Mouse (Mus musculus) limb, embryonic 10.5 days (tissue): ENCODE results near the gene Rftn1. TPM values are rescaled to one million over a fixed set of nuclear protein-coding genes. Genes with fewer than 3 reads are reported as not detected.

Experiments
- DNase-seq: peaks from one replicate; pipeline ENCODE4 v3.0.0-alpha.2; 2017; ENCODE audit warnings: low spot score
- H3K27ac ChIP-seq: fragments of 300-500 bp; sonication (generic); 2 replicates; pipeline ENCODE4 v1.5.1; 2016; ENCODE audit warnings: mild to moderate bottlenecking
- H3K27me3 ChIP-seq: fragments of 300-500 bp; sonication (generic); 2 replicates; pipeline ENCODE4 v1.6.1; 2016; ENCODE audit warnings: low read depth, mild to moderate bottlenecking; ENCODE audit not compliant: poor library complexity, severe bottlenecking
- H3K36me3 ChIP-seq: fragments of 300-500 bp; sonication (generic); 2 replicates; pipeline ENCODE4 v1.6.1; 2016; ENCODE audit warnings: mild to moderate bottlenecking, moderate library complexity
- H3K4me1 ChIP-seq: fragments of 300-500 bp; sonication (generic); 2 replicates; pipeline ENCODE4 v1.6.1; 2016
- H3K4me3 ChIP-seq: fragments of 300-500 bp; sonication (generic); 2 replicates; pipeline ENCODE4 v1.5.1; 2016; ENCODE audit warnings: mild to moderate bottlenecking, moderate library complexity
- H3K9me3 ChIP-seq: fragments of 300-500 bp; sonication (generic); replicated peaks from 2 replicates; pipeline ENCODE4 v1.6.1; 2016; ENCODE audit warnings: mild to moderate bottlenecking
- WGBS: fragments of 180-500 bp; shearing (Covaris S2); methylation state at CpG from one replicate; pipeline ENCODE4 v1.1.7; 2016; 5-methylcytosine and 5-hydroxymethylcytosine counted together
- polyA plus RNA-seq: library from polyadenylated mRNA; unstranded; fragments of >200 nt; fragmentation: Nextera tagmentation; extraction: Ambion mirVana; gene quantifications from 2 replicates; pipeline ENCODE4 v1.2.1, GENCODE M21; 2016

Rftn1 gene
- polyA plus RNA-seq, 1 experiment from 2014 or later = 7.2 TPM

DNA sequence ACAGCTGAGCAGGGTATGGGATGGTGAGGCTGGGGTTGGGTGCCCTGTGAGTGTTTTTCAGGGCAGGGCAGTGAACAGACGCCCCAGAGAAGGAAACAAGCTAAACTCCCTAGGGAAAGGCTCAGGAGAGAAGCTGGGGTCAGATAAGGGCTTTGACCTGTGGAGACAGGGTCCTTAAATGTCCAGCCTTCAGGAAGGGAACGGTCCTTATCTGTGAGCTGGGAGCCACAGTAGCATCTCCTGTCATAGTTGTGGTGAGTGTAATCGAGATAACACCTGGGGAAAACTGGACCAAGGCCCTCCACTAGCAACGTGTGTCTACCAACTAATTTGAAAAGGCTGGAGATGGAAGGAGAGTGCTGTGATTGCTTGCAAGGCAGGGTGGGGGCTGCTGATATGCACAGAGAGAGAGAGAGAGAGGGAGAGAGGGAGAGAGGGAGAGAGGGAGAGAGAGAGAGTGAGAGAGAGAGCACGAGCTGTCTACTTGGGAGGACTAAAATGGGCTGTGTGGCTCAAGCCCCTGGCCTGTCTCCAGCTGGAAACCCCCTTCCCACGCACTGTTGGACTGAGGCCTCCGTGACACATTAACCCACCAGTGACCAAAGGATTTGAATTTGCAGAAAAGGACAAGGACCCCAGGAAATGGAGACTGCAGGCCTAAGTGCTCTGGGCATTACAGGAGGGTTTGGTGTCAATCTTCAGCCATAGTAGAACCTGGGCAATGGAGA is 137.6 kb downstream of the Rftn1 start:
- Histone ChIP-seq H3K9me3 (no peaks in the 10 kb centered on the region), H3K4me1 (peaks cover 4% of the 10 kb centered on the region; the same call in 1 of the 2 replicates), H3K27me3 (no peaks in the 10 kb centered on the region), H3K27ac (no peak overlapping the region), H3K4me3 (no peak overlapping the region), H3K36me3 (no peaks in the 10 kb centered on the region)
- WGBS = 78% methylated on average over 7 of the region's 7 CpGs
- no peak for DNase-seq

DNA sequence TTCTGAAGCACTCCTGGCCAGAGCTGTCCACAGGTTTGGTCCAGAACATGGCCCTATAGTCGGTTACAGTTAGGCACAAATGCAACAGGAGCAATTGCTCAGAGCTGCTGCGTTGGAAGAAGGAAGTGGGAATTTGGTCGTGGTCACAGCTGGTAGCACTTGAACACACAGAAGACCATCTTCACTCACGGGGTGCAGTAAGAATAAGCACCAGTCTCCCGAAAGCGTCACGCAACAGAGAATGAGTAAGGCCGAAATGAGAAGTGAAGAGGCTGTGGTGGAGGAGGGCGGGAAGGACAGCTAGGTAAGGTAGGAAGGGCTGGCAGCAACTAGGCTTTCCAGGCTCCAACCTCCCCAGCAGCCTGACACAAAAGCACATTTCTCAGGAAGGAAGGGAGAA is 140.0 kb downstream of the Rftn1 start:
- Histone ChIP-seq H3K27ac (no peak overlapping the region), H3K36me3 (no peaks in the 10 kb centered on the region), H3K9me3 (no peaks in the 10 kb centered on the region), H3K4me1 (peaks cover 4% of the 10 kb centered on the region; the same call in 1 of the 2 replicates), H3K27me3 (no peaks in the 10 kb centered on the region), H3K4me3 (no peak overlapping the region)
- no peak for DNase-seq
- WGBS = 92% methylated on average over 9 of the region's 9 CpGs

DNA sequence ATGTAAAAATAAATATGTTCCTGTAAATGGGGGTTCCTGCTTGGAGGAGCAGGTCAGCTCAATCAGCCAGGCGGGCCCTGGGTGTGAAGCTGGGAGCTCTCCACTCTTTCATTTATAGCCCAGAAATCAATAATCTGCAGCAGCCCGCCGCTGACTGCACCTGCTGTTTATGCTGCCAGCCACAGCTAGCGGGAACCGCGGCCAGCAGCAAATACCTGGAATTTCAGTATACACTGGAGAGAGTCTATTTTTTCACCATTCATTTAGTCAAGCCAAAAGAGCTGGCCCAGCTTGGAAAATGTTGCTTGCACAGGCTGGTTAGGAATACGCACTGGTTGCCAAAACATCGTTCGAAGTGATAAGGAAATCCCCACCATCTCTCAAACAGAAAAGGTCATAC is 142.3 kb downstream of the Rftn1 start:
- Histone ChIP-seq H3K27ac (no peak overlapping the region), H3K4me3 (no peak overlapping the region), H3K9me3 (no peaks in the 10 kb centered on the region), H3K4me1 (peaks cover 4% of the 10 kb centered on the region; the same call in 1 of the 2 replicates), H3K36me3 (no peaks in the 10 kb centered on the region), H3K27me3 (no peaks in the 10 kb centered on the region)
- DNase-seq = no peak
- 91% methylated on average over 9 of the region's 9 CpGs for WGBS

DNA sequence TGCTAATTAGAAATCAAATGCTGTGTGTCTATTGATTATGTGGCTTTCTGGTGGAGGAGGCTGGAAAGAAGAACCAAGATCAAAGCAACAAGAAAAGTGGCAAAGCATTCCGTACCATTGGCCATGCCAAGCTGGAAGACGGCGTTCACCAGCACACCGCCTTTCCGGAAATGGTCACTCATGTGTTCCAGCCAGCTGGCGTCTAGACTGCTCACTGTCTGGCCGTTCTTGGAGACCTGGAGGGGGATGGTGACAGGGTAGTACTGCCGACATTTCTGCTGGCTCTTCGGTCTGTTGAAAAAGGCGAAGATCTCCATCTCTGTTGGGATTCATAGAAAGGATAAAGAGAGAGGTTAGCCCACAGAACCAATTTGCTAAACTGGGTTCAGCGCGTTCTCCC is 143.3 kb downstream of the Rftn1 start:
- Histone ChIP-seq H3K36me3 (no peaks in the 10 kb centered on the region), H3K4me3 (no peak overlapping the region), H3K4me1 (peaks cover 4% of the 10 kb centered on the region; the same call in 1 of the 2 replicates), H3K27me3 (no peaks in the 10 kb centered on the region), H3K9me3 (no peaks in the 10 kb centered on the region), H3K27ac (no peak overlapping the region)
- WGBS = 91% methylated on average over 12 of the region's 12 CpGs
- DNase-seq = no peak

DNA sequence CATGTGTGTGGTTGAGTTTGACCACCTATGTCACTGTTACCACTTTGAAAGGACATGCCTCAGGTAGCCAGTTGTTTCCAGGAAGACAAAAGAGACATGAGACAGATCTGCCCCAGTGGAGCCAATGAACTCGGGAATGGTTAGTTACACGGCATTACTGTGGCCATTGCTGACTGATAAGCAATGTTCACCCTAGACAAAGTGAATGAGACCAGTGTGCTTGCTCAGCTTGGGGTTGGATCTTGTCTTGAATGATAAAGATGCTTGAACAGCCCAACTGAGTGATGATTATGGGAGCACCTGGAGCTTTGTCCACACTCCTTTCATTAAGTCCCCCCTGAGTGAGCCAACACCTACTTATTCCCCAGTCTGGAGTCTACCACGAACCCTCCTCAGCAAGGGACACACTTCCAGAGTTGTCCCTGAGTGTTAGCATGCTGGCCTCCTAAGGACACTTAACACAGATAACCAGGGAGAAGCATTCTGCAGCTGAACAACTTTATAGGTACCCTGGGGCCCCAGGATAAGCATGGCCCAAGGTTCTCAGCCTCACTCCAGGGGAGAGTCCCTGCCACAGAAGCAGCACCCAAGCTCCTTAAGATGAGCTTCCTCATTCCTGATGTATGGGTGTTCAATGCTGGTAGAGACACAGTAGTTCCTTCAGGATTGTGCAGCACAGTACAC is 149.6 kb downstream of the Rftn1 start:
- Histone ChIP-seq H3K27ac (no peak overlapping the region), H3K36me3 (no peaks in the 10 kb centered on the region), H3K9me3 (no peaks in the 10 kb centered on the region), H3K27me3 (no peaks in the 10 kb centered on the region), H3K4me3 (no peak overlapping the region), H3K4me1 (no peaks in the 10 kb centered on the region)
- 91% methylated on average over 3 of the region's 3 CpGs for WGBS
- DNase-seq = no peak

DNA sequence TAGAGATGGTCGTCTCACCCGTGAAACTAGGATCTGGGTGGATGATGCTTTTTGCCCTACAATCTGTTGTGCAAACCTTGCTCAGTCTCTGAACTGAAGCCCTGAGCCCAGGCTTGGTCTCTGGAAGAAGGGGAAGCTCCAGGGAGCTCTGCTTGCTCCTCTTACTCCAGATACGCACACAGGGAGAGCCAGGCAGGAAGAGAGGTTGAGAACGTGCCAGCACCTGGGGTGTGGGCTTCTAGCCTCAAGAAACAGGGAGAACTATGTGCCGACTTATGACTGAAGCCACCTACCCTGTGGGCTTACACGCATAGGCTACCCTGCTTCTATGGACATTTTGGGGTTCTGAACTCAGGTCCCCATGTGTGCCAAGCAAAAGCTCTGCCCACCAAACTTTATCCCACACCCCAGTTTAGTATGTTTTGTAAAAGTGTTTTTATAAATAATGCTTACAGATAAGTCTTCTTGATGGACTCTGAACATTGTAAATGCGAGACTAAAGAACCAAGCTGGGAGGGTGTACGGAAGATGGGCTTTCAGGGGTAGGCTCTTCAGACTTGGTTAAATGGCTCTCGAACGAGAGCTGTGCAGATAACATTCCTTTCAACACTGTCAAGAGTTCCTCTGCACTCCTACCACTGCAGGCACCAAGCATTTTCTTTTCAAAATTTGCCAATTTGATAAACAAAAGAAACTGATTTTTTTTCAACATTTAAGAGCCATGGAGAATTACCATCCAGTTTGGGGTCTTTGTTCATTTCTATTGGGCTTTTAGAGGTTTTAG is 152.4 kb downstream of the Rftn1 start:
- 88% methylated on average over 10 of the region's 10 CpGs for WGBS
- no peak overlapping the region for H3K27ac ChIP-seq
- H3K9me3 ChIP-seq = no peaks in the 10 kb centered on the region
- H3K36me3 ChIP-seq = no peaks in the 10 kb centered on the region
- no peaks in the 10 kb centered on the region for H3K27me3 ChIP-seq
- no peak for DNase-seq
- H3K4me1 ChIP-seq = no peaks in the 10 kb centered on the region
- no peak overlapping the region for H3K4me3 ChIP-seq

DNA sequence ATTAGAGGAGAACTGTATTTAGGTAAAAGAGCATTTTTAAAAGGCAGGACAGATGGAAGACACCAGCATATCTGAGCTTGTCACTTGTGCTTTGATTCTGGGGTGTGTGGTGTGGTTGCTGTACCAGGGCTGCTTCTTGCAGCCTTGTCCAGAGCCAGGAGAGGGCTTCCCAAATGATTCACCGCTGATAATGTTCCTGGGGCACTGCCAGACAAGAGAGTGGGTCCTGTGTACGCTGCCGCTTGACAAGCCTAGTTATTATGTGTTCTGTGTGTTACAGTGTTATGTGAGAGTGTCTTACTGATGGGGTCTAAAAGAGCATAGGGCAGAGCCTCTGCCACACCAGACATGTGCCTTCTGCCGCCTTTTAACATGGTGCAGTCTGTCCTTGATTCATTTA is 153.1 kb downstream of the Rftn1 start:
- Histone ChIP-seq H3K27ac (no peak overlapping the region), H3K27me3 (no peaks in the 10 kb centered on the region), H3K4me1 (no peaks in the 10 kb centered on the region), H3K4me3 (no peak overlapping the region), H3K36me3 (no peaks in the 10 kb centered on the region), H3K9me3 (no peaks in the 10 kb centered on the region)
- WGBS = 94% methylated on average over 4 of the region's 4 CpGs
- no peak for DNase-seq

DNA sequence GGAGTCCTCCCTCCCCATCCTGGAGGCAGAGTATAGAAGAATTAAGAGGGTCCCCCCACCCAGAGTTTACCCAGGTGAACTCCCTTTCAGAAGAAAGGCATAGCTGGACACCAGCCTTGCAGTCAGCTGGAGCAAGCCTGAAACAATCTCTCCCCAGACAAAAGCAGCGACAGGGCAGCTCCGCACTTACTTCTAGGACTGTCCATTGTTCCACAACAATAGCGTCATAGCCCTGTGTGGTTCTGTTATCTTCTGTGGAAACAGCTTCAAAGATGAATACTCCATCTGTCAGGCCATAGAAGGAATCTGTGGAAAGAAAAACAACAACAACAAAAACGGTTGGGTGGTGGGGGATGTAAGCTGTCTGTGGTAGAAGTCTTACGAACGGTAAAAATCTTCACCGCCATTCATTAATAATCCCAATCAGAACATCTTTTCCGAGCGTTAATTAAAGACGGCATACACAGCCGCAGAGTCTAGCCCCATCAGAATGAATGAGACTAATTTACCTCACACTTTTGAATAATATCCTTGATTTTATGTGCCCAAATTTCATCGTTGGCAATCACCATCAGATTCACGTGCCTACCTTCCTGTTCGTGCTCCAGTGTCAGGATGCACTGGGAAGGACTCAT is 153.6 kb downstream of the Rftn1 start:
- H3K4me1 ChIP-seq = no peaks in the 10 kb centered on the region
- no peaks in the 10 kb centered on the region for H3K36me3 ChIP-seq
- 90% methylated on average over 14 of the region's 14 CpGs for WGBS
- H3K9me3 ChIP-seq = no peaks in the 10 kb centered on the region
- H3K27me3 ChIP-seq = no peaks in the 10 kb centered on the region
- no peak overlapping the region for H3K27ac ChIP-seq
- H3K4me3 ChIP-seq = no peak overlapping the region
- DNase-seq = no peak

DNA sequence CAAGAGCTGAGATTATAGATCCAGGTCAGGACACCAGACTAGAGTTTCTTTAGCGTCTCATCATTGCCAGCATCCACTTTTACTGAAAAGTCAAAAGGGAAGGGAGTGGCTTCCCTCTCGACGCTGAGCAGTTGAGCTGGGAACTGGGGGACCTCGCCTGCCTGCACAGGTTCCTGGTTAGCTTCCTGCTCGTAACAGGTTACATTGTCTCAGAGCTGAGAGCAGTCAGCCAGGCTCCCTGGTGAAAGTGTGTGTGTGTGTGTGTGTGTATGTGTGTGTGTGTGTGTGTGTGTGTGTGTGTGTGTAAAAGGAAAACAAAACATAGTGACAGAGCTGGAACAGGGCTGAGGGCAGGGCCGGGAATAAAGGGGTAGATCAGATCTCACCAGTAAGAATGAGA is 156.8 kb downstream of the Rftn1 start:
- WGBS = 77% methylated on average over 6 of the region's 6 CpGs
- Histone ChIP-seq H3K27me3 (no peaks in the 10 kb centered on the region), H3K36me3 (no peaks in the 10 kb centered on the region), H3K9me3 (no peaks in the 10 kb centered on the region), H3K4me1 (no peaks in the 10 kb centered on the region), H3K4me3 (no peak overlapping the region), H3K27ac (no peak overlapping the region)
- no peak for DNase-seq

DNA sequence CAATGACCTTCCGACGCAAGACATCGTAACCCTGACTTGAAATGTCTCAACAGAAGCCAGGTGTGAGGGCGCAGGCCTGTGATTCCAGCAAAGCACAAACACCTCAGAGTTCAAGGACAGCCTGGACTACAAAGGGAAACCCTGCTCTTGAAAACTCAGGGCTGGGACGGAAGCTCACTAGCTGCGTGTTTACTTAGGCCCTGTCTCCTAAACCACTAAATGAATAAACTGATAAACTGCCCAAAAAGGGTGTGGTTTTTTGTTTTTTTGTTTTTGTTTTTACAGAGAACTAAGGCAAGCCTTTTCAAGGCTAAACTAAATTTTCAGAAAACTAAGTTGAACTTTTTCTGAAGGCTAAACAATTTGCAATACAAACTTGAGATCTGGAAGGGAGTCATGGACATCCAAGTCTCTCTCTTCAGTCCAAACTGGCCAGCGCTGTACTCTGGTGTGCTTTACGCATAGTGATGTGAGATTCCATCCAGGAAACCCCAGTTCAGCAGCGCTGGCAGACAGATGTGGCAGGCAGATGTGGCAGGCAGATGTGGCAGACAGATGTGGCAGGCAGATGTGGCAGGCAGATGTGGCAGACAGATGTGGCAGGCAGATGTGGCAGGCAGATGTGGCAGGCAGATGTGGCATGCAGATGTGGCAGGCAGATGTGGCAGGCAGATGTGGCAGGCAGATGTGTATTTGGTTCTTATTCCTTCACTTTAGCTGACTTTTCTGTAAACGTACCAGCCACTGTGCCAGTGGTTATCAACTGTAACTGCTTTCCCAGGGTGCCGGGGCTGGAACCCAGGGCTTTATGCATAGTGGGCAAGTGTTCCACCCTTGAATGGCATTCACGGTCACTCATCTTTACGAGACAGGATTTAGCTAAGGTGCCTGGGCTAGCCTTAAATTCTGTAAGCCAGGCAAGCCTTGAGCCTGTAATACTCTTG is 158.7 kb downstream of the Rftn1 start:
- H3K9me3 ChIP-seq = no peaks in the 10 kb centered on the region

DNA sequence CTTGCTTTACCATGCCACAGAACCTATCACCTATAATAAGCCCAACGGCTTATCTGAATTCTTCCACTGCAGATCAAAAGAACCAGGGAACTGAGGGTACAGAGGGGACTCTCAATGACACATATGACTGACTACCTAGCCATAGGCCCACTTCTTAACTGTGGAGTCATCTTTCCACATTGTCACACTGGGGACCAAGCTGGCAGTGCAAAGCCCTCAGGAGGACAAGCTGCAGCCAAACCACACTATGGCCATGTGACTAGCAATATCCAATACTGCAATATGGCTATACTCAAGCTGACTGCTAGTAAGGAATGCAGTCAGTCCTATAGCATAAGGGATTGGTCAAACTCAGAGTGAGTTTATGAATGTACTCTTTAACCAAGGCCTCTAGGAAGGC is 164.8 kb downstream of the Rftn1 start:
- H3K27ac ChIP-seq = no peak overlapping the region
- no peaks in the 10 kb centered on the region for H3K9me3 ChIP-seq
- no peaks in the 10 kb centered on the region for H3K36me3 ChIP-seq
- WGBS = 83% methylated on average over 1 of the region's 1 CpGs
- peaks cover 2% of the 10 kb centered on the region for H3K4me1 ChIP-seq
- no peak overlapping the region for H3K4me3 ChIP-seq
- no peaks in the 10 kb centered on the region for H3K27me3 ChIP-seq
- DNase-seq = no peak

More for the DNA sequence above, 158.7 kb downstream of the Rftn1 start:
- Histone ChIP-seq H3K36me3 (no peaks in the 10 kb centered on the region), H3K4me1 (no peaks in the 10 kb centered on the region), H3K27ac (no peak overlapping the region), H3K27me3 (no peaks in the 10 kb centered on the region), H3K4me3 (no peak overlapping the region)
- WGBS = 90% methylated on average over 13 of the region's 13 CpGs
- no peak for DNase-seq

DNA sequence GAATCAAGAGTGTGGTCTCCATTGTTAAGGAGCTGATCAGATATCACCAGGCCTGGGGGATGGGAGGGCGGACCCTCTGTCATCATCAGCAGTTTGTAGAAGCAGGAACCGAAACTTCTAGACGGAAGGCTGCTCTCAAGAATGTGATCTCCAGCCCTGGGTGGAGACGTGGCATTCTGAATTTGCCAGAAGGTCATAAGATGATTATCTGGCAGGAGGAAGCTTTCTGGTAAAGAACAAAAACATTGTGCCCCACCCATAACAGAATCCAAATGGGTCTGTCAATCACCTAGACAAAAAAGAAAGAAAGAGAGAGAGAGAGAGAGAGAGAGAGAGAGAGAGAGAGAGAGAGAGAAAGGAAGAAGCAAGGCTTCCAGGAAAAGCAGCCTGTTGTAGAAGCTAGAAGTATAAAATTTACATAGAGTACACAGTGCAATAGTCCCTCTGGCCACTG is 165.3 kb downstream of the Rftn1 start:
- no peak overlapping the region for H3K27ac ChIP-seq
- 80% methylated on average over 4 of the region's 4 CpGs for WGBS
- H3K27me3 ChIP-seq = no peaks in the 10 kb centered on the region
- no peak overlapping the region for H3K4me3 ChIP-seq
- DNase-seq = no peak
- H3K4me1 ChIP-seq = peaks cover 7% of the 10 kb centered on the region
- no peaks in the 10 kb centered on the region for H3K36me3 ChIP-seq
- no peaks in the 10 kb centered on the region for H3K9me3 ChIP-seq
